Mouse (Mus musculus) lung, embryonic 16.5 days (tissue): ENCODE measurements around the gene Acta1. TPM values are rescaled to one million over a fixed set of nuclear protein-coding genes. Genes with fewer than 3 reads are reported as not detected.

Experiments used
- ATAC-seq: fragments of 200-750 bp; cut with Nextera tagmentation; 2 replicates; pipeline ENCODE4 v1.8.0; 2017; ENCODE audit warnings: low read depth, mild to moderate bottlenecking, moderate library complexity
- H3K27ac ChIP-seq: fragments of 300-500 bp; sonication (generic); 2 replicates; pipeline ENCODE4 v1.5.1; 2014; ENCODE audit warnings: mild to moderate bottlenecking, control low read depth, low read length
- H3K27me3 ChIP-seq: fragments of 300-500 bp; sonication (generic); 2 replicates; pipeline ENCODE4 v1.6.1; 2014; ENCODE audit warnings: low read depth, low read length, mixed read lengths; ENCODE audit not compliant: control insufficient read depth, insufficient read depth
- H3K36me3 ChIP-seq: fragments of 300-500 bp; sonication (generic); 2 replicates; pipeline ENCODE4 v1.6.1; 2014; ENCODE audit warnings: low read length; ENCODE audit not compliant: control insufficient read depth, insufficient read depth
- H3K4me1 ChIP-seq: fragments of 300-500 bp; sonication (generic); replicated peaks from 2 replicates; pipeline ENCODE4 v1.6.1; 2014; ENCODE audit warnings: low read length, mixed read lengths; ENCODE audit not compliant: control insufficient read depth, insufficient read depth
- H3K4me2 ChIP-seq: fragments of 300-500 bp; sonication (generic); 2 replicates; pipeline ENCODE4 v1.6.1; 2014; ENCODE audit warnings: low read depth, low read length, control low read depth
- H3K4me3 ChIP-seq: fragments of 300-500 bp; sonication (generic); 2 replicates; pipeline ENCODE4 v1.5.1; 2014; ENCODE audit warnings: mild to moderate bottlenecking, low read length, control low read depth
- H3K9ac ChIP-seq: fragments of 300-500 bp; sonication (generic); 2 replicates; pipeline ENCODE4 v1.6.1; 2014; ENCODE audit warnings: low read length, control low read depth
- H3K9me3 ChIP-seq: fragments of 300-500 bp; sonication (generic); 2 replicates; pipeline ENCODE4 v1.6.1; 2016; ENCODE audit warnings: low read length; ENCODE audit not compliant: control insufficient read depth
- WGBS: fragments of 180-500 bp; shearing (Covaris S2); extraction: QIAGEN DNeasy Blood & Tissue Kit; methylation state at CpG from one replicate; pipeline ENCODE4 v1.1.7; 2014; 5-methylcytosine and 5-hydroxymethylcytosine counted together
- polyA plus RNA-seq: library from polyadenylated mRNA; unstranded; fragments of >200 nt; fragmentation: Nextera tagmentation; extraction: Ambion mirVana; gene quantifications from 2 replicates; pipeline ENCODE4 v1.2.1, GENCODE M21; 2015

The Acta1 gene
- polyA plus RNA-seq, 1 experiment from 2014 or later, result 90.5 TPM

DNA sequence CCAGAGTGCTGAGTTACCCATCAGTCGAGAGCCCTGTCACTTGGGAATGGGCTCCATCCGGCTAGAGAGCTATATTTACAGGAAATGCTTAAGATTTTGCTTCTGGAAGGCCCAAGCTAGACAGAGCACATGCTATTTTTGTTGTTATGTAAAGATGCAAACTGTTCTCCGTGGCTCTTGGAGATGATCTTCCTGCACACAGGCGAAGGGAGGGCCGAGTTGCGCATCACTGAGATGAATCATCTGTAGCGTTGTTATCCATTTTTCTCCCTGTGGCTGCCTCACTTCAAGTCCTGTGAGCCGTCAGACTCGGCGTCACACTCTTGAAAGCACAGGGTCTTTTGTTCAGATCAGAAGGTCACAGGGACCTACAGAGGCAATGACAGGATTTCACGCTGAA, 20.2 kb downstream of the Acta1 start:
- no peaks in the 10 kb centered on the region for H3K9me3 ChIP-seq
- no peak overlapping the region for H3K9ac ChIP-seq
- no peaks in the 10 kb centered on the region for H3K4me1 ChIP-seq
- WGBS, result 71% methylated on average over 11 of the region's 11 CpGs
- no peaks in the 10 kb centered on the region for H3K36me3 ChIP-seq
- no peak overlapping the region for H3K4me3 ChIP-seq
- H3K27me3 ChIP-seq, result no peaks in the 10 kb centered on the region
- no peak for ATAC-seq
- H3K27ac ChIP-seq, result no peak overlapping the region
- H3K4me2 ChIP-seq, result no peak overlapping the region

- H3K4me1 ChIP-seq, result no peaks in the 10 kb centered on the region
- no peak for ATAC-seq
- H3K4me3 ChIP-seq, result no peak overlapping the region
- no peaks in the 10 kb centered on the region for H3K36me3 ChIP-seq
- H3K9ac ChIP-seq, result no peak overlapping the region
- no peak overlapping the region for H3K4me2 ChIP-seq
- H3K9me3 ChIP-seq, result no peaks in the 10 kb centered on the region
- WGBS, result 71% methylated on average over 6 of the region's 6 CpGs
- no peak overlapping the region for H3K27ac ChIP-seq
- no peaks in the 10 kb centered on the region for H3K27me3 ChIP-seq
Observed at GRCm38 (mm10) chr8:123873364-123873763, 21.2 kb downstream of the Acta1 start.

- H3K9ac ChIP-seq, result no peak overlapping the region
- 75% methylated on average over 9 of the region's 9 CpGs for WGBS
- H3K4me3 ChIP-seq, result no peak overlapping the region
- no peaks in the 10 kb centered on the region for H3K36me3 ChIP-seq
- H3K9me3 ChIP-seq, result no peaks in the 10 kb centered on the region
- no peak for ATAC-seq
- H3K4me1 ChIP-seq, result no peaks in the 10 kb centered on the region
- H3K4me2 ChIP-seq, result no peak overlapping the region
- H3K27ac ChIP-seq, result no peak overlapping the region
- no peaks in the 10 kb centered on the region for H3K27me3 ChIP-seq
Observed at GRCm38 (mm10) chr8:123872048-123872447, 22.5 kb downstream of the Acta1 start.

DNA sequence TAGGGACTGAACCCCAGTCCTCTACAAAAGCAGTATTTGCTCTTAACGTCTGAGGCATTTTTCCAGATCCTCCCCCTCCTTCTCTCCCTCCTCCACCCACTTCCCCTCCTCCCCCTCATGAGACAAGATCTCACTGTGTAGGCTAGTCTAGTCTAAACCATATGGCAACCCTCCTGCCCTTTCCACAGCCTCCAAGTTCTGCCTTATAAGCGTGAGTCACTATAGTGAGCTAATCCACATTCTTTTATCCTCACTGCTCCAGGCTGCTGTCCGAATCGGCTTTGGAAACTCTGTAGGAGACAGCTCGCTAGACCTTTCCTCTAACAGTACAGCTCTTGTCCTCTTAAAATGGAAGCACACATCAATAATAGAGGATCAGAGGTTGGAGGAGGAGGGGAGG, 27.6 kb downstream of the Acta1 start:
- no peak overlapping the region for H3K4me3 ChIP-seq
- H3K4me2 ChIP-seq, result no peak overlapping the region
- H3K36me3 ChIP-seq, result no peaks in the 10 kb centered on the region
- no peaks in the 10 kb centered on the region for H3K4me1 ChIP-seq
- no peak for ATAC-seq
- 35% methylated on average over 5 of the region's 5 CpGs for WGBS
- no peaks in the 10 kb centered on the region for H3K9me3 ChIP-seq
- H3K9ac ChIP-seq, result no peak overlapping the region
- H3K27me3 ChIP-seq, result peaks cover 3% of the 10 kb centered on the region
- H3K27ac ChIP-seq, result no peak overlapping the region

DNA sequence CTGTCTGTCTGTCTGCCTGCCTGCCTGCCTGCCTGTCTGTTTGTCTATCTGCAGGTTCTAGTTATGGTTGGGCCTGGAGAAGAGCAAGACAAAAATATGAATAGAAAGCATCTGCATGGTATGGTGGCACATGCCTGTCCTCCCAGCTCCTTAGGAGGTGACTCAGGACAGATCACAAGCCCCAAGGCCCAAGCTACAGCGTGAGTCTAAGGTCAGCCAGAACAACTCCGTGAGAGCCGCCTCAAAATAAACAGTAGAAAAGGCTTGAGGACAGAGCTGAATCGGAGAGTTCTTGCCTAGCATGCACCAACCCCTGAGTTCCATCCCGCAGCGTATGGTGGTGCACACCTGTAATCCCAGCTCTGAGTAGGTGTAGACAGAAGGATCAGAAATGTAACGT, 28.8 kb downstream of the Acta1 start:
- Histone ChIP-seq H3K4me3 (no peak overlapping the region), H3K4me2 (no peak overlapping the region), H3K4me1 (no peaks in the 10 kb centered on the region), H3K36me3 (no peaks in the 10 kb centered on the region), H3K9me3 (no peaks in the 10 kb centered on the region), H3K27me3 (peaks cover 9% of the 10 kb centered on the region), H3K27ac (no peak overlapping the region), H3K9ac (no peak overlapping the region)
- no peak for ATAC-seq
- WGBS, result 53% methylated on average over 7 of the region's 7 CpGs

DNA sequence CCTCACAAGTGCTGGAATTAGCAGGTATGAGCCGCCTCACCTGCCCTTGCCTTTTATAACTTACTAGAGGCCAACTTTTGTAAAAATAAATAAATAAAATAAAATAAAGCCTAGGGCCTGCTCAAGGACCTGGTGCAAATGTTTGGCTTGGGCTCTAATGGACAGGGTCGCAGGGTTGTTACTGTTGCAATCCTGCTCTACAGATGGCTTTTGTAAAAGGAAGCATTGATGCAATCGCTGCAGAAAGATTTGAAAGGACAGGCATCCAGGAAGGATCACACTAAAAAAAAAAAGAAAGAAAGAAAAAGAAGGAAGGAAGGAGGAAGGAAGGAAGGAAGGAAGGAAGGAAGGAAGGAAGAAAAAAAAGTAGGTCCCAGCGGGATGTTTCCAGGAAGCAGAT, 34.2 kb downstream of the Acta1 start:
- peaks cover 11% of the 10 kb centered on the region for H3K27me3 ChIP-seq
- H3K9me3 ChIP-seq, result no peaks in the 10 kb centered on the region
- 0 out of 2 replicates have a peak overlapping the region, but pooled peaks have one; percentile 92 for H3K4me3 ChIP-seq
- H3K36me3 ChIP-seq, result no peaks in the 10 kb centered on the region
- H3K4me2 ChIP-seq, result no peak overlapping the region; the same call in 1 of the 2 replicates
- ATAC-seq, result no peak
- WGBS, result 70% methylated on average over 4 of the region's 4 CpGs
- H3K4me1 ChIP-seq, result peaks cover 5% of the 10 kb centered on the region; the same call in 1 of the 2 replicates
- H3K27ac ChIP-seq, result no peak overlapping the region
- no peak overlapping the region for H3K9ac ChIP-seq

DNA sequence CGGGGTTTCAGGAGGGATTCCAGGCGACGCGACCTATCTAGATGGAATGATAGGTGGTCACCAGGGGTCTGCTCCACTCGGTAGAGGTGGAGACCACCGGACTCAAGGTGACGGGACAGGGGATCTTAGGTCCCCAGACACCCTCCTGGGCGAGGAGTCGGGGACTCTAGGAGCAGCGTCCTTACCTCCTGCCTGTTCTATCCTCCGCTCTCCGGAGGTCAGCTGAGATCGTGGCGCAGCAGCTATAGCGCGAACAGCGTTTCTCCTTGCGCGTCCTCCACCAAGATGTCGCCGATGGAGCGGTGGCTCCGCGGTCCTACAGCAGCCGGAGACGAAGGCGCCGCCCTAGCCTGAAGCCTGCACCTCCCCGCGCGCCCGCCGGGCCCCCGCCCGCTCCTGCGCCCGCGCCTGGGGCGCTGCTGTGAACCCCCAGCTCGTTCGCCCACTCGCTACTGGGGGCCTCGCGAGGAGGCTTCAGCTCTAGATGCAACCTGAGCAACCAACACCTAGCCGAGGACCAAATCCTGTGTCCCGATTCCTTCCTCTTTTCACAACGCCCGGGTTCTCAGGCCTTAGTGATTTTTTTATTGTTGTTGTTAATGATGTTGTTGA, 34.8 kb downstream of the Acta1 start, which contains the start of gene Ccsap:
Gene Ccsap (minus strand): TSS at position 562 of the 612 bp plus-strand sequence.
- H3K4me2 ChIP-seq, result peak within 1 kb of the TSS; percentile 69
- peaks cover 5% of the 10 kb centered on the region; the same call in 1 of the 2 replicates for H3K4me1 ChIP-seq
- peaks cover 11% of the 10 kb centered on the region for H3K27me3 ChIP-seq
- 0 out of 2 replicates have a peak within 1 kb of the TSS, but pooled peaks have one; percentile 24 for H3K27ac ChIP-seq
- peak within 1 kb of the TSS; percentile 79 for H3K9ac ChIP-seq
- peak; percentile 58 for ATAC-seq
- H3K9me3 ChIP-seq, result no peaks in the 10 kb centered on the region; the same call in 1 of the 2 replicates
- H3K36me3 ChIP-seq, result no peaks in the 10 kb centered on the region
- WGBS, result under 1% methylated on average over 47 of the region's 48 CpGs
- H3K4me3 ChIP-seq, result peak within 1 kb of the TSS; percentile 92

DNA sequence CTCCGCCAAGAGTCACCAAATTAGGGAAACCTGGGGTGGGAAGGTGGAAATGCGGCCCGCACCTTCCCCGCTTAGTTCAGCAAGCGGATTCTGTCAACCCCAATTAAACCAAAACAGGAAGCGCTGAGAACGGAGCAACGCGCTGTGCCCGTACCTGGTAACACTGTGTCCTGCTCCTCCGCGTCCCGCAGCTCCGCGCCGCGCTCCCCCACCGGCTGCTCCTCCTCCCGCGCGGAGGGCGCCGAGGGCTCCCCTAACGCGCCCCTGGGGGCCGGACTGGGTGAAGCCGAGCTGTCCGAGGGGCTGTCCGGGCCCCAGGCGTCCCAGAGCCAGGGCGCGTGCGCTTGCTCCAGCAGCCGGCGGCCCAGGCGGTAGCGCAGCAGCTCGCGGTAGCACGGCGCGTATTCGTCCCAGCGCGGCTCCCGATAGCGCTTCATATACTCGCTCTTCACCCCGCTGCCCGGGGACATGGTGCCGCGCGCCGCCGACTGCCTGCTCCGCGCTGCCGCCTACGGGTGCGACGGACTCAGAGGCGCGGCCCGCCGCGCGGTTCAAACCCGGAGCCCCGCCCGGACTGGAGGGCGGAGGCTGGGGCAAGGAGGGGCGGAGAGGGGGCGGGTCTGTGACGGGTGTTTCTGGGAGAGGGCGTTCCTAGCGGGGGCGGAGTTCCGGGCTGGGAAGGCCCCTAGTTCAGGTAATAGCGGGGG, 35.5 kb downstream of the Acta1 start:
- H3K4me1 ChIP-seq, result peaks cover 5% of the 10 kb centered on the region; the same call in 1 of the 2 replicates
- peaks cover 11% of the 10 kb centered on the region for H3K27me3 ChIP-seq
- ATAC-seq, result peak; percentile 97
- no peaks in the 10 kb centered on the region; the same call in 1 of the 2 replicates for H3K9me3 ChIP-seq
- under 1% methylated on average over 79 of the region's 79 CpGs for WGBS
- H3K27ac ChIP-seq, result 0 out of 2 replicates have a peak overlapping the region, but pooled peaks have one; percentile 24
- no peaks in the 10 kb centered on the region for H3K36me3 ChIP-seq
- H3K9ac ChIP-seq, result peak overlapping the region; percentile 79
- H3K4me2 ChIP-seq, result peak overlapping the region; percentile 69
- peak overlapping the region; percentile 92 for H3K4me3 ChIP-seq

DNA sequence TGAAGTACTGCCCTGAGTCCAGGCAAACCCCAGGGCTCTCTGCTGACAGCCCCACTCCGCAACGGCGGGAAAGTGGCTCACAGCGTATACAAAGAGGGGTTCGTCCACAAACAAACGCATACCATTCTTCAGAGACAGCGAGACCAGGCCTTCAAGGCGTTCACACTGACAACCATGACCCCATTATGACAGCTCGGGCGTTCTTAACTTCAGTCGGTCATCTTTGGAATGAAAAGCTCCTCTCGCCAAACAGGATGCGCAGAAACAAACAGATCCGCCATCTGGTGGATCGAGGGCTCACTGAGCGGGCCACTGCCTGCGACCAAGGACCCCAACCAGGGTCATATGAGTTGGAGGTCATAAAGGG, 36.0 kb downstream of the Acta1 start:
- Histone ChIP-seq H3K9ac (peak overlapping the region; percentile 79), H3K9me3 (no peaks in the 10 kb centered on the region; the same call in 1 of the 2 replicates), H3K27me3 (peaks cover 11% of the 10 kb centered on the region), H3K27ac (no peak overlapping the region), H3K36me3 (no peaks in the 10 kb centered on the region), H3K4me3 (peak overlapping the region; percentile 92), H3K4me1 (peaks cover 5% of the 10 kb centered on the region; the same call in 1 of the 2 replicates), H3K4me2 (peak overlapping the region; percentile 69)
- ATAC-seq, result peak; percentile 18
- WGBS, result 0% methylated on average over 17 of the region's 17 CpGs
